Mouse (Mus musculus): ENCODE results near the gene Camkv.

The Camkv gene

GRCm38 (mm10) chr9:107923021-107923420 is 12.5 kb upstream of the Camkv start:
- DNase-seq (ENCODE audit: low read depth in 1 of 2, low spot score in 2 of 2) = peak in 1 of 2 experiments; percentile 32

- DNase-seq (ENCODE audit: low read depth in 1 of 2, low spot score in 2 of 2) = no peak
These were observed 11.5 kb upstream of the Camkv start for GRCm38 (mm10) chr9:107923956-107924355.

DNA sequence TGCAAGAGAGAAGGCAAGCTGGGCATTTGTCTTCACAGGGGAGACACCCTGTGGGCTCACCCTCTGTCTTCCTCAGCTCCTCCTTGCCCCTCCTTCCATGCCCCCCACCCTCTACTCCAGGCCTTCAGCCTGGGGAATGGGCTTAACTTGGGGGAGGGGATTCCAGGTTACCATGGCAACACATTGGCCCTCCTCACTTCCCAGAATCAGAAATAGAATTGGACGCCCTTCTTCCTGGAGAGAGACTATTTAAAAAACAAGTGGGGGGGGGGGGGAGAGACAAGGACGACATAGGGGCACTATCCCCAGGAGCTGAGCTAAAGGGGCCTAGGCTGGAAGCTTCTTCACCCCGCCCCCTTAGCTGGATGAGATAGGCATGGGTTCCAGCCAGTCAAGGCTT is 10.2 kb upstream of the Camkv start:
- DNase-seq (ENCODE audit: low read depth in 1 of 2, low spot score in 2 of 2) = no peak

DNA sequence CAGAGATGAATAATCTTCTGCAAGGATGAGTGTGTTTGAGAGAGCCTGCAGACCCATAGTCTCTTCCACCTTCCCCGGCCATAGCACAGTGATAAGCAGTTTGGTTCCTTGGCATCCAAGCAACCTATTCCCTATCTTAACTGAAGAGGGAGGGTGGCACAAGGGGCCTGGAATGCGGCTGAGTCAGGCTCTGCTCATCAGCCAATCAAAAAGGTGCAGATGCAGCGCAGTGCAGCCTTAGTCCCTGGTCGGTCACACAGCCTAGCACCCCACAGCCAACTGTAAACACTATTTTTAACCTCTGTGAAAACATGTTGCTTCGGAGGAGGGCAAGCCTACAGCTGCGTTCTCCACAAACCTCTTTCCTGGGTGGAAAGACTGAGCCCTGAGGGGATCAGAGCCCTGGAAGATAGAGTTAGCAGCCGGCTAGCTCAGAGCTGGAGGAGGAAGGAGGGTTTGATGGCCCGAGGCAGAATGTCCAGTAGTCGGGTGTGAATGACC is 8.5 kb upstream of the Camkv start:
- no peak for DNase-seq (ENCODE audit: low read depth in 1 of 2, low spot score in 2 of 2)

- DNase-seq (ENCODE audit: low read depth in 1 of 2, low spot score in 2 of 2) = no peak
These were observed 7.7 kb upstream of the Camkv start for GRCm38 (mm10) chr9:107927749-107928148.

- no peak for DNase-seq (ENCODE audit: low read depth in 1 of 2, low spot score in 2 of 2)
These were observed 7.3 kb upstream of the Camkv start, which contains the start of gene Actl11 for GRCm38 (mm10) chr9:107928169-107928568. Actl11 (plus strand) TSS chr9:107928469.

- DNase-seq (ENCODE audit: low read depth in 1 of 2, low spot score in 2 of 2) = no peak
These were observed 3.3 kb upstream of the Camkv start for GRCm38 (mm10) chr9:107932221-107932620.

- no peak for DNase-seq (ENCODE audit: low read depth in 1 of 2, low spot score in 2 of 2)
These were observed 1.3 kb upstream of the Camkv start for GRCm38 (mm10) chr9:107934146-107934545.

GRCm38 (mm10) chr9:107935790-107936214 is 328 bp downstream of the Camkv start:
- no peak for DNase-seq (ENCODE audit: low read depth in 1 of 2, low spot score in 2 of 2)

DNA sequence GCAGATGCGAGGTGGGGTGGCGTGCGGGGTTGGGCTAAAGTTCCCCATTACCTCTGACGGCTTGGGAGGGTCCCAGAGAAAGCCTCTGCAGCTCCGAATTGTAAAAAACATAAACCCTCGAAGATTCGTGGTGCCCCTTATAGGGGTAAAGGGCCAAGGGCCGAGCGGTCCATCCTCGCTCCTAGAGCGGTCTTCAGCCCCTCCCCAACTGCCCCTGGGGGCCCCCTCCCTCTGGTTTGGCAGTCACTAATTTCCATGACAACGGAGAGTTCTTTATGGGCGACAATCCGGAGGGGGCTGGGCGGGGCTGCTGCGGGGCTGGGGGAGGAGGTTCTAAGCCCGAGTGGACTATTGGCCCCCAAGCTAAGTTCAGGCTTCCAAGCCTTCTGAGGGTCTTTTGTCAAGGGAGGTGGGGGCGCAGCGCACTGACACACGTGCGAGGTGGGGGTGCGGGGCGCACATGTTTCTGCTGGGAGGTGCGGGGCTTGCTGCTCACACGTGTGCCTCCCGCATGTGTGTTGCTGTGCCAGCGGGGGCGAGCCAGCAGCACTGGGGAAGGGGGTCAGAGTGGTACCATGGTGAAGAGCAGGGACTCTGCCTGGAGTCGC is 845 bp downstream of the Camkv start:
- no peak for DNase-seq (ENCODE audit: low read depth in 1 of 2, low spot score in 2 of 2)

DNA sequence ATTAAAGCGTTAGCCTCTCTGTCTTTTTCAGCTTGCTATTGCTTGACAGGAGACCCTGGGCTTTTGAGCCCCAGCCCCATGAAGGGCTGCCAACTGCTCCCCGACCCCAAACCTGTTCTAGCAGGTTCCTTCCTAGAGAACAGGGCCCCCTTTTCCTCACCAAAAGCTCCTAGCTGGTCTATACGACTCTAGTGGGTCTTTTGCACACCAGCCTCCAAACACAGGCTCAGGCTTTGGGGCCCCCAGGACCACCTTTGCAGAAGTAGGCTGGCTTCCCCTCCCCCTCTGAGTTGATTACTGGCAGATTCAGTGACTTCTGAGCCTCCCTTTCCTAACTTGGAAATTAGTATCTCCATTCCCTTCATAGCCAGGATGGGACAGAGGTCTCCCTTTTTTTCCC is 1.4 kb downstream of the Camkv start:
- no peak for DNase-seq (ENCODE audit: low read depth in 1 of 2, low spot score in 2 of 2)

- DNase-seq (ENCODE audit: low read depth in 1 of 2, low spot score in 2 of 2) = no peak
These were observed 12.0 kb downstream of the Camkv start for GRCm38 (mm10) chr9:107947241-107948194.

- no peak for DNase-seq (ENCODE audit: low read depth in 1 of 2, low spot score in 2 of 2)
These were observed 13.9 kb downstream of the Camkv start for GRCm38 (mm10) chr9:107949184-107949921.

DNA sequence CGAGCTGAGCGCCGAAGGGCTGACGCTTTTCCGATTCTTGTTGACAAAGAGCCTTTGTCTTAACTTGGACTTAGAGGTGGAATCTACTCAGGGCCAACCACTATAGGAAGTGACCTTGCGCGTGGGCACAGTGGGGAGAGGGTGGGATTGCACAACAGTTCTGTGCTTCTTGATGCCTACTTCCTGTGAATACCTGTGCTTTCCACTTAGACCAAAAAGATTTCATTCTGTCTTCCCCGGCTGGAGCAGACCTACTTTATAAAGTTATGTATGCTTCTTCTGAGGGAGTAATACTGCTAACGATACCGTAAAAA is 14.4 kb downstream of the Camkv start, which contains the start of gene Traip:
Gene Traip (plus strand): TSS at position 215 of the 314 bp plus-strand sequence.
- no peak for DNase-seq (ENCODE audit: low read depth in 1 of 2, low spot score in 2 of 2)

- peak; percentile 42 to 72 for DNase-seq (ENCODE audit: low read depth in 1 of 2, low spot score in 2 of 2)
These were observed 15.2 kb downstream of the Camkv start for GRCm38 (mm10) chr9:107950460-107951355.

DNA sequence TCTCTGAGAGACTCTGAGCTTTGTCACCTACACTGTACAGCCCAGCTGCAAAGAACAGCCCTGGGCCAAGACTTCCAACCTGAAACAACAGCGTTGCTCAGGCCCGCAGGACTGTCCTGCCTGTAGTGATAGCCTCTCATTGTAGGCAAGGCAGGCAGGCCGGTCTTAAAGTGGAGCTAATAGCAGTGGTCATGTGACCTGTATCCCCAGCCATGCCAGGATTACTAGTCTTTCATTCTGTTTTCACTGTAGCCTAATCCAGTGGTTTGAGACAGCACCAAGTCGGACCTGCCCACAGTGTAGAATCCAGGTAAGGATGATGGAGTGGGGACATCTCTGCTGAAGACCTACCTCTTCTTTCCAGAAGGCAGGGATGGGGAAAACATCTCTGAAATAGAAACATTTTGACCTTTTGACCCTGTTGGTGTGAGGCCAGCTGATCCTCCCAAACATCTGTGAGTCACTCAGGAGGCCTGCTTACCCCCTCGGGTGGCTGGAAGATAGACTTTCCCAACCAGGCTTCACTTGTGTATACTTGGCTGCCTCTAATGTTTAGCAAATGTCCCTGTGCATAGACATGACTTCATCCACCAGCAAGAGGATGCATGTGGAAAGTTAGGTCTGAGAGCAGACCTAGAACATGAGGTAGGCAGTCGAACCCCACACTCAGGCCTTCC is 20.3 kb downstream of the Camkv start:
- no peak for DNase-seq (ENCODE audit: low read depth in 1 of 2, low spot score in 2 of 2)

- no peak for DNase-seq (ENCODE audit: low read depth in 1 of 2, low spot score in 2 of 2)
These were observed 21.7 kb downstream of the Camkv start for GRCm38 (mm10) chr9:107957141-107957540.

- DNase-seq (ENCODE audit: low read depth in 1 of 2, low spot score in 2 of 2) = no peak
These were observed 24.4 kb downstream of the Camkv start for GRCm38 (mm10) chr9:107959896-107960295.

- DNase-seq (ENCODE audit: low read depth in 1 of 2, low spot score in 2 of 2) = no peak
These were observed 25.5 kb downstream of the Camkv start for GRCm38 (mm10) chr9:107960928-107961327.

DNA sequence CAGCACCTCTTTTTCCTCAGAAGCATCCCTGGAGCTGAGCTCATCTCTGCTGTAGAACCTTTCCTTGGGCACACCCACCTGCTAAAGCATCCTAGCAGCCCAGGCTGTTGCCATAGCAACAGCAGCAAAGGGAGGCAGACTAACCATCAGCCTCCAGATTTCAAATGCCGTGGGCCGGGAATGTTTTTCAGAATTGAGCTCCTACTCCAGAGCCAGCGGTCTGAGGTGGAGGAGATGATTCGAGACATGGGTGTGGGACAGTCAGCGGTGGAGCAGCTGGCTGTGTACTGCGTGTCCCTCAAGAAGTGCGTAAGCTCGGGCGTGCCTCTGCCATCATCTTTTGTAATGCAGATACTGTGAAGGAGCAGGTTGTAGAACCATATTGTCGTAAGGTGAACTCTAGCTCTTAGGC is 25.9 kb downstream of the Camkv start:
- DNase-seq (ENCODE audit: low read depth in 1 of 2, low spot score in 2 of 2) = no peak
